Mouse (Mus musculus) erythroblast, embryonic 14.5 days (primary cell): ENCODE measurements around the gene Crygd. TPM values are rescaled to one million over a fixed set of nuclear protein-coding genes. Genes with fewer than 3 reads are reported as not detected.
"Not testable (repeated sequence)": the region's sequence is repeated elsewhere in the genome, so short reads cannot be mapped to it uniquely, and the experiment has no call there.

Experiments used
- H3K27me3 ChIP-seq: 2 replicates; pipeline ENCODE4 v1.6.1; 2012; ENCODE audit warnings: inconsistent platforms; ENCODE audit not compliant: control insufficient read depth
- H3K36me3 ChIP-seq: 2 replicates; pipeline ENCODE4 v1.6.1; 2012; ENCODE audit warnings: mild to moderate bottlenecking, inconsistent platforms; ENCODE audit not compliant: control insufficient read depth
- H3K4me1 ChIP-seq: 2 replicates; pipeline ENCODE4 v1.6.1; 2012; ENCODE audit warnings: inconsistent platforms; ENCODE audit not compliant: control insufficient read depth
- H3K4me3 ChIP-seq: replicated peaks from 2 replicates; pipeline ENCODE3; 2012; ENCODE audit warnings: moderate library complexity, mild to moderate bottlenecking, inconsistent platforms
- H3K9me3 ChIP-seq: 2 replicates; pipeline ENCODE4 v1.6.1; 2012; ENCODE audit warnings: low read length, inconsistent platforms, mixed read lengths; ENCODE audit not compliant: control insufficient read depth
- GATA1 ChIP-seq: IDR thresholded peaks from 2 replicates; pipeline ENCODE4 v1.6.1; 2012; ENCODE audit warnings: low read length, inconsistent platforms, mixed read lengths
- TAL1 ChIP-seq: IDR thresholded peaks from 3 replicates; pipeline ENCODE4 v1.6.1; 2012; ENCODE audit warnings: low read length, inconsistent platforms, mixed read lengths
- polyA plus RNA-seq: library from polyadenylated mRNA; stranded (reverse); fragments of >175 nt; gene quantifications from 2 replicates; pipeline ENCODE4 v1.2.3, GENCODE M21; 2012

The Crygd gene
- polyA plus RNA-seq, 1 experiment: not detected

GRCm38 (mm10) chr1:65090370-65090769, 27.1 kb upstream of the Crygd start:
- Histone ChIP-seq H3K27me3 (no peaks in the 10 kb centered on the region), H3K4me3 (no peak overlapping the region), H3K9me3 (no peaks in the 10 kb centered on the region), H3K4me1 (no peaks in the 10 kb centered on the region), H3K36me3 (no peaks in the 10 kb centered on the region)
- no peak for TF ChIP-seq TAL1
- no peak for TF ChIP-seq GATA1

GRCm38 (mm10) chr1:65088567-65089356, 25.5 kb upstream of the Crygd start:
- no peak overlapping the region for H3K4me3 ChIP-seq
- H3K27me3 ChIP-seq: no peaks in the 10 kb centered on the region
- no peaks in the 10 kb centered on the region for H3K9me3 ChIP-seq
- no peak for TF ChIP-seq TAL1
- no peak for TF ChIP-seq GATA1
- no peaks in the 10 kb centered on the region for H3K4me1 ChIP-seq
- no peaks in the 10 kb centered on the region for H3K36me3 ChIP-seq

GRCm38 (mm10) chr1:65082188-65082587, 18.9 kb upstream of the Crygd start, which contains the start of gene Crygb:
Gene Crygb (minus strand): TSS chr1:65082288.
- TF ChIP-seq TAL1 (no peak), GATA1 (no peak)

GRCm38 (mm10) chr1:65075607-65076006, 12.4 kb upstream of the Crygd start:
- Histone ChIP-seq H3K9me3 (no peaks in the 10 kb centered on the region), H3K4me1 (no peaks in the 10 kb centered on the region), H3K27me3 (no peaks in the 10 kb centered on the region), H3K4me3 (no peak overlapping the region), H3K36me3 (no peaks in the 10 kb centered on the region)
- TF ChIP-seq TAL1 (no peak), GATA1 (no peak)

More at GRCm38 (mm10) chr1:65082188-65082587, 18.9 kb upstream of the Crygd start, which contains the start of gene Crygb:
- H3K4me3 ChIP-seq: no peak within 1 kb of the TSS
- H3K9me3 ChIP-seq: no peaks in the 10 kb centered on the region
- H3K27me3 ChIP-seq: no peaks in the 10 kb centered on the region
- no peaks in the 10 kb centered on the region for H3K4me1 ChIP-seq
- H3K36me3 ChIP-seq: no peaks in the 10 kb centered on the region

- no peaks in the 10 kb centered on the region for H3K9me3 ChIP-seq
- H3K27me3 ChIP-seq: no peaks in the 10 kb centered on the region
- H3K4me3 ChIP-seq: no peak within 1 kb of the TSS
- no peaks in the 10 kb centered on the region for H3K36me3 ChIP-seq
- TF ChIP-seq TAL1: no peak
- no peak for TF ChIP-seq GATA1
- no peaks in the 10 kb centered on the region for H3K4me1 ChIP-seq
These were observed 10.3 kb upstream of the Crygd start, which contains the start of gene Crygc for GRCm38 (mm10) chr1:65073589-65073988. Gene Crygc (minus strand): TSS chr1:65073689.

- H3K36me3 ChIP-seq: no peaks in the 10 kb centered on the region
- no peak for TF ChIP-seq GATA1
- no peak for TF ChIP-seq TAL1
- no peaks in the 10 kb centered on the region for H3K4me1 ChIP-seq
- H3K27me3 ChIP-seq: no peaks in the 10 kb centered on the region
- H3K9me3 ChIP-seq: no peaks in the 10 kb centered on the region; the same call in 1 of the 2 replicates
- H3K4me3 ChIP-seq: no peak overlapping the region
These were observed 4.6 kb upstream of the Crygd start for GRCm38 (mm10) chr1:65067842-65068241.

GRCm38 (mm10) chr1:65064201-65064600, 949 bp upstream of the Crygd start:
- TF ChIP-seq GATA1 (no peak), TAL1 (no peak)
- Histone ChIP-seq H3K36me3 (no peaks in the 10 kb centered on the region), H3K27me3 (no peaks in the 10 kb centered on the region), H3K4me1 (no peaks in the 10 kb centered on the region), H3K9me3 (no peaks in the 10 kb centered on the region; the same call in 1 of the 2 replicates), H3K4me3 (no peak overlapping the region)

GRCm38 (mm10) chr1:65052140-65052539, 11.1 kb downstream of the Crygd start:
- TF ChIP-seq TAL1 (no peak), GATA1 (no peak)
- Histone ChIP-seq H3K4me3 (no peak overlapping the region), H3K27me3 (no peaks in the 10 kb centered on the region), H3K4me1 (no peaks in the 10 kb centered on the region), H3K9me3 (no peaks in the 10 kb centered on the region), H3K36me3 (no peaks in the 10 kb centered on the region)

GRCm38 (mm10) chr1:65051696-65052095, 11.6 kb downstream of the Crygd start:
- no peak overlapping the region for H3K4me3 ChIP-seq
- TF ChIP-seq GATA1 (no peak), TAL1 (no peak)
- H3K4me1 ChIP-seq: no peaks in the 10 kb centered on the region
- no peaks in the 10 kb centered on the region for H3K36me3 ChIP-seq
- no peaks in the 10 kb centered on the region for H3K9me3 ChIP-seq
- no peaks in the 10 kb centered on the region for H3K27me3 ChIP-seq

GRCm38 (mm10) chr1:65050952-65051351, 12.3 kb downstream of the Crygd start, which contains the start of gene Cryge:
Gene Cryge (minus strand): TSS chr1:65051149.
- not testable (repeated sequence) for H3K4me1 ChIP-seq, H3K4me3 ChIP-seq, H3K36me3 ChIP-seq

More at GRCm38 (mm10) chr1:65050952-65051351, 12.3 kb downstream of the Crygd start, which contains the start of gene Cryge:
- not testable (repeated sequence) for H3K27me3 ChIP-seq, H3K9me3 ChIP-seq
